Mouse (Mus musculus) common myeloid progenitor, adult 5-6 weeks (primary cell): ENCODE measurements around the gene L3mbtl4. TPM values are rescaled to one million over a fixed set of nuclear protein-coding genes. Genes with fewer than 3 reads are reported as not detected.

Experiments used
- ATAC-seq: replicated peaks from 2 replicates; pipeline ENCODE4 v1.8.0; 2016; ENCODE audit warnings: low read depth, mild to moderate bottlenecking, moderate TSS enrichment, inconsistent platforms; ENCODE audit not compliant: poor library complexity, severe bottlenecking
- total RNA-seq: library from RNA; stranded (forward); fragments of 200-1000, 187-1606 nt; gene quantifications from 2 replicates; pipeline ENCODE4 v1.2.3, GENCODE M21; 2017

The L3mbtl4 gene
- total RNA-seq, 1 experiment from 2014 or later = not detected

GRCm38 (mm10) chr17:68629631-68630426 is 356.2 kb downstream of the L3mbtl4 start:
- ATAC-seq = no peak

GRCm38 (mm10) chr17:68631396-68631795 is 357.8 kb downstream of the L3mbtl4 start:
- no peak for ATAC-seq

GRCm38 (mm10) chr17:68640187-68640586 is 366.6 kb downstream of the L3mbtl4 start:
- no peak for ATAC-seq

GRCm38 (mm10) chr17:68642521-68643088 is 369.0 kb downstream of the L3mbtl4 start:
- ATAC-seq = no peak

- ATAC-seq = no peak
These were observed 392.9 kb downstream of the L3mbtl4 start for GRCm38 (mm10) chr17:68666528-68666927.

- ATAC-seq = no peak
These were observed 398.5 kb downstream of the L3mbtl4 start for GRCm38 (mm10) chr17:68672088-68672504.

- no peak for ATAC-seq
These were observed 437.1 kb downstream of the L3mbtl4 start for GRCm38 (mm10) chr17:68710701-68711100.

- ATAC-seq = no peak
These were observed 437.8 kb downstream of the L3mbtl4 start for GRCm38 (mm10) chr17:68711350-68711749.

GRCm38 (mm10) chr17:68748296-68748695 is 474.7 kb downstream of the L3mbtl4 start:
- no peak for ATAC-seq

GRCm38 (mm10) chr17:68750513-68750912 is 476.9 kb downstream of the L3mbtl4 start:
- ATAC-seq = no peak

- no peak for ATAC-seq
These were observed 479.5 kb downstream of the L3mbtl4 start for GRCm38 (mm10) chr17:68753112-68753511.

GRCm38 (mm10) chr17:68754789-68755188 is 481.2 kb downstream of the L3mbtl4 start:
- ATAC-seq = no peak

- no peak for ATAC-seq
These were observed 484.8 kb downstream of the L3mbtl4 start for GRCm38 (mm10) chr17:68758428-68758827.

- ATAC-seq = no peak
These were observed 485.3 kb downstream of the L3mbtl4 start for GRCm38 (mm10) chr17:68758936-68759335.

GRCm38 (mm10) chr17:68759978-68760377 is 486.4 kb downstream of the L3mbtl4 start:
- no peak for ATAC-seq

GRCm38 (mm10) chr17:68764329-68764880 is 490.8 kb downstream of the L3mbtl4 start:
- ATAC-seq = no peak

GRCm38 (mm10) chr17:68769561-68769960 is 496.0 kb downstream of the L3mbtl4 start:
- ATAC-seq = no peak

GRCm38 (mm10) chr17:68771046-68771750 is 497.6 kb downstream of the L3mbtl4 start:
- no peak for ATAC-seq

GRCm38 (mm10) chr17:68793741-68794140 is 520.1 kb downstream of the L3mbtl4 start:
- ATAC-seq = no peak

- ATAC-seq = no peak
These were observed 552.7 kb downstream of the L3mbtl4 start, which contains the start of gene Tmem200c for GRCm38 (mm10) chr17:68826323-68826722. Gene Tmem200c, plus strand, starts transcription at chr17:68826623.
